Mouse (Mus musculus): ENCODE measurements at regions not wholly inside any gene's neighbourhood (a gene's known extent, or its start where the extent isn't known, plus 50 kb on each side); places are given as distances from the start of the nearest gene placed in this dataset.
"Not testable (repeated sequence)": the region's sequence is repeated elsewhere in the genome, so short reads cannot be mapped to it uniquely, and the experiment has no call there.

- not testable (repeated sequence) for H3K4me3 ChIP-seq (ENCODE audit: low read length); H3K9ac ChIP-seq (ENCODE audit: low read depth, low read length); H3K27me3 ChIP-seq (ENCODE audit: control insufficient read depth, insufficient read depth, low read length); H3K4me2 ChIP-seq (replicated peaks; ENCODE audit: low read depth, low read length); ATAC-seq (ENCODE audit: low FRiP score, low TSS enrichment); H3K4me1 ChIP-seq (ENCODE audit: control insufficient read depth, insufficient read depth, low read length); H3K36me3 ChIP-seq (ENCODE audit: control insufficient read depth, insufficient read depth, low read length); H3K27ac ChIP-seq (ENCODE audit: low read depth, low read length)
- WGBS = 93% methylated on average over 4 of the region's 4 CpGs
- H3K9me3 ChIP-seq (ENCODE audit: control insufficient read depth, low read length) = peaks cover 14% of the 10 kb centered on the region
Measured at GRCm38 (mm10) chr5:104576991-104577390, 68.8 kb downstream of the BC005561 start.

GRCm38 (mm10) chr5:104582368-104582767 lies 74.2 kb downstream of the BC005561 start:
- Histone ChIP-seq H3K36me3 (ENCODE audit: control insufficient read depth, insufficient read depth, low read length) (peaks cover 33% of the 10 kb centered on the region), H3K9me3 (ENCODE audit: control insufficient read depth, low read length) (peaks cover 53% of the 10 kb centered on the region)
- H3K4me3 ChIP-seq (ENCODE audit: low read length); H3K9ac ChIP-seq (ENCODE audit: low read depth, low read length); H3K27me3 ChIP-seq (ENCODE audit: control insufficient read depth, insufficient read depth, low read length); H3K27ac ChIP-seq (ENCODE audit: low read depth, low read length); H3K4me2 ChIP-seq (replicated peaks; ENCODE audit: low read depth, low read length); ATAC-seq (ENCODE audit: low FRiP score, low TSS enrichment); H3K4me1 ChIP-seq (ENCODE audit: control insufficient read depth, insufficient read depth, low read length): not testable (repeated sequence)
- 97% methylated on average over 3 of the region's 3 CpGs for WGBS

GRCm38 (mm10) chr5:104609177-104609576 lies 101.0 kb downstream of the BC005561 start:
- H3K9me3 ChIP-seq (ENCODE audit: control insufficient read depth, low read length) = peaks cover 4% of the 10 kb centered on the region; the same call in 1 of the 2 replicates
- H3K9ac ChIP-seq (ENCODE audit: low read depth, low read length) = no peak overlapping the region
- H3K4me2 ChIP-seq (replicated peaks; ENCODE audit: low read depth, low read length) = no peak overlapping the region
- no peaks in the 10 kb centered on the region for H3K4me1 ChIP-seq (ENCODE audit: control insufficient read depth, insufficient read depth, low read length)
- no peaks in the 10 kb centered on the region for H3K27me3 ChIP-seq (ENCODE audit: control insufficient read depth, insufficient read depth, low read length)
- ATAC-seq (ENCODE audit: low FRiP score, low TSS enrichment) = no peak
- H3K4me3 ChIP-seq (ENCODE audit: low read length) = no peak overlapping the region
- H3K36me3 ChIP-seq (ENCODE audit: control insufficient read depth, insufficient read depth, low read length) = no peaks in the 10 kb centered on the region
- no peak overlapping the region for H3K27ac ChIP-seq (ENCODE audit: low read depth, low read length)
- 81% methylated on average over 7 of the region's 7 CpGs for WGBS
